Mouse (Mus musculus) stomach, postnatal 0 days (tissue): ENCODE data around the gene Btbd6. TPM values are rescaled to one million over a fixed set of nuclear protein-coding genes. Genes with fewer than 3 reads are reported as not detected.

Experiments
- ATAC-seq: fragments of 200-750 bp; cut with Nextera tagmentation; 2 replicates; pipeline ENCODE4 v1.8.0; 2017; ENCODE audit not compliant: low FRiP score, low TSS enrichment
- DNase-seq: peaks from one replicate; pipeline ENCODE4 v3.0.0-alpha.2; 2016; ENCODE audit warnings: low spot score
- H3K27ac ChIP-seq: fragments of 300-500 bp; sonication (generic); replicated peaks from 2 replicates; pipeline ENCODE4 v1.5.1; 2014; ENCODE audit warnings: mild to moderate bottlenecking, control low read depth
- H3K27me3 ChIP-seq: fragments of 300-500 bp; sonication (generic); 2 replicates; pipeline ENCODE4 v1.6.1; 2014; ENCODE audit warnings: low read length; ENCODE audit not compliant: control insufficient read depth, insufficient read depth
- H3K36me3 ChIP-seq: fragments of 300-500 bp; sonication (generic); 2 replicates; pipeline ENCODE4 v1.6.1; 2014; ENCODE audit warnings: low read length, mixed read lengths; ENCODE audit not compliant: control insufficient read depth, insufficient read depth
- H3K4me1 ChIP-seq: fragments of 300-500 bp; sonication (generic); replicated peaks from 2 replicates; pipeline ENCODE4 v1.6.1; 2014; ENCODE audit warnings: antibody characterized with exemption; ENCODE audit not compliant: control insufficient read depth, insufficient read depth
- H3K4me2 ChIP-seq: fragments of 300-500 bp; sonication (generic); replicated peaks from 2 replicates; pipeline ENCODE4 v1.6.1; 2014; ENCODE audit warnings: low read depth, mild to moderate bottlenecking, control low read depth, moderate library complexity
- H3K4me3 ChIP-seq: fragments of 300-500 bp; sonication (generic); 2 replicates; pipeline ENCODE4 v1.5.1; 2014; ENCODE audit warnings: low read depth, low read length, control low read depth
- H3K9ac ChIP-seq: fragments of 300-500 bp; sonication (generic); 2 replicates; pipeline ENCODE4 v1.6.1; 2014; ENCODE audit warnings: mild to moderate bottlenecking, low read length, control low read depth, mixed read lengths
- H3K9me3 ChIP-seq: fragments of 300-500 bp; sonication (generic); 2 replicates; pipeline ENCODE4 v1.6.1; 2016; ENCODE audit warnings: low read length; ENCODE audit not compliant: control insufficient read depth
- CTCF ChIP-seq: IDR thresholded peaks from 2 replicates; pipeline ENCODE4 v1.5.1; 2016; ENCODE audit warnings: antibody characterized with exemption, low read depth, mild to moderate bottlenecking, moderate library complexity
- EP300 ChIP-seq: optimal IDR thresholded peaks from 2 replicates; pipeline ENCODE3; 2016; ENCODE audit warnings: antibody characterized with exemption
- WGBS: fragments of 180-500 bp; shearing (Covaris S2); extraction: QIAGEN DNeasy Blood & Tissue Kit; methylation state at CpG from one replicate; pipeline ENCODE4 v1.1.7; 2014; 5-methylcytosine and 5-hydroxymethylcytosine counted together
- polyA plus RNA-seq: library from polyadenylated mRNA; unstranded; fragments of >200 nt; fragmentation: Nextera tagmentation; extraction: Ambion mirVana; gene quantifications from 2 replicates; pipeline ENCODE4 v1.2.1, GENCODE M21; 2015

The Btbd6 gene
- polyA plus RNA-seq, 1 experiment from 2014 or later, result 17.1 TPM

DNA sequence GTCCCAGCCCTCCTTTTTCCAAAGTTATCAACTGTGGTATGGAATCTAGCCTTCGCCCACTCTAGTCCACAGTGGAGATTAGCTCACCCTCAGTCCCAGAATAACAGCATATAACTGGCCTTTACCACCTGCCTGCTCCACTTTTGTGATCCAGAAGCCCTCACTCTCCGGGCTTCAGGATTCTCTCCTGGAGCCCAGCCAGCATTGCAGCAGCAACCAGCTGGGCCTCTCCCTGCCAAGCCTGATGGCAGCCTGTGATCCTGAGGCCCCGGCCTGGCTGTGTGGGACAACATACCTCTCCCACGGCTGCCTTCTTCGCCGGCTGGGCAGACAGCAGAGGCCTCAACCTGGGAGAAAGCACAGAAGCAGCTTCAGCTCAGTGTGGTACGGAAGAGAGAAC lies 14.9 kb upstream of the Btbd6 start:
- no peaks in the 10 kb centered on the region for H3K9me3 ChIP-seq
- TF ChIP-seq CTCF, result no peak
- ATAC-seq, result no peak
- DNase-seq, result no peak
- 69% methylated on average over 7 of the region's 7 CpGs for WGBS
- no peaks in the 10 kb centered on the region for H3K4me1 ChIP-seq
- H3K4me2 ChIP-seq, result no peak overlapping the region
- no peak overlapping the region; the same call in 1 of the 2 replicates for H3K27ac ChIP-seq
- H3K4me3 ChIP-seq, result no peak overlapping the region
- H3K36me3 ChIP-seq, result peaks cover 48% of the 10 kb centered on the region
- no peak overlapping the region for H3K9ac ChIP-seq
- H3K27me3 ChIP-seq, result no peaks in the 10 kb centered on the region

DNA sequence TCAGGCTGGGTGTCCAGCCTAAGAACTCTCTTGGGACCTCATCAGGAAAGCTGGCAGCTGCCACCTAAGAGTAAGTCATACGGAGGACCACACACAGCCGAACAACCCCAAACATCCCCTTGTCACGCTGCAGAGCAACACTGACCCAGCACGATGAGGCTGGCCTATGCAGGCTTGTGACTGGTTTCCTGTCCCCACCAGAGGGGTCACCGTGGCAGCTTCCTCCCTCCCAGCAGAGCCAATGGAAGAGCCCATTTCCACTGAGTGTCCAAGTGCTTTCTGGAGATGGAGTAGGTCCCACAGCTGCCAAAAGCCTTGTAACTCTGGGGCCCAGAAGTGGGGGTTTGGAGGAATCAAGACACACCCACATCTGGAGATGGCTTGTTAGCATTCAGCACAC lies 14.4 kb upstream of the Btbd6 start:
- no peak for DNase-seq
- Histone ChIP-seq H3K4me2 (no peak overlapping the region), H3K9ac (no peak overlapping the region), H3K4me1 (no peaks in the 10 kb centered on the region), H3K9me3 (no peaks in the 10 kb centered on the region), H3K27ac (0 out of 2 replicates have a peak overlapping the region, but pooled peaks have one; percentile 8), H3K27me3 (no peaks in the 10 kb centered on the region), H3K4me3 (no peak overlapping the region), H3K36me3 (peaks cover 51% of the 10 kb centered on the region)
- ATAC-seq, result 0 out of 2 replicates have a peak, but pooled peaks have one; percentile 12
- TF ChIP-seq CTCF (no peak), EP300 (no peak)
- 75% methylated on average over 5 of the region's 5 CpGs for WGBS

DNA sequence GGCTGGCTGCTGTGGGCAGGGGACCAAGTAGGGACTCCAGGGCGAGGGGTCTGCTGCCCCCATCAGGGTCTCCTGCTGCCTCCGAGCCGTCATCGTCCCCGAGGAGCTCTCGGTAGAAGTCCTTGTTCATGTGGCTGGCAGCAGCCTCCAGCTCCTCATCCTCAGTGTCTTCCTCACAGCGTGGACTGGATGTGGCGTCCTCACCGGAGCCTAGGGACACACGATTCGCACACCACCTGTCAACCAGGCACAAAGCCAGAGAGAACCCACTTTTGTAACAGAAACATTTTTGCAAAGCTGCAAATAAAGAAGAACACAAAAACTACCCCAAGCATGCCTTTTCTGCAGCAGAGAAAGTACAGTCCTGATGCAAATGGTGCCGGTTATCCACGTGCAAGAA lies 10.5 kb upstream of the Btbd6 start:
- DNase-seq (no peak), ATAC-seq (no peak)
- no peak overlapping the region for H3K27ac ChIP-seq
- no peak overlapping the region for H3K9ac ChIP-seq
- H3K4me1 ChIP-seq, result no peaks in the 10 kb centered on the region
- H3K4me3 ChIP-seq, result no peak overlapping the region
- no peak for TF ChIP-seq CTCF
- TF ChIP-seq EP300, result no peak
- no peaks in the 10 kb centered on the region for H3K27me3 ChIP-seq
- H3K36me3 ChIP-seq, result peaks cover 71% of the 10 kb centered on the region
- WGBS, result 89% methylated on average over 13 of the region's 13 CpGs
- H3K9me3 ChIP-seq, result no peaks in the 10 kb centered on the region
- no peak overlapping the region for H3K4me2 ChIP-seq

DNA sequence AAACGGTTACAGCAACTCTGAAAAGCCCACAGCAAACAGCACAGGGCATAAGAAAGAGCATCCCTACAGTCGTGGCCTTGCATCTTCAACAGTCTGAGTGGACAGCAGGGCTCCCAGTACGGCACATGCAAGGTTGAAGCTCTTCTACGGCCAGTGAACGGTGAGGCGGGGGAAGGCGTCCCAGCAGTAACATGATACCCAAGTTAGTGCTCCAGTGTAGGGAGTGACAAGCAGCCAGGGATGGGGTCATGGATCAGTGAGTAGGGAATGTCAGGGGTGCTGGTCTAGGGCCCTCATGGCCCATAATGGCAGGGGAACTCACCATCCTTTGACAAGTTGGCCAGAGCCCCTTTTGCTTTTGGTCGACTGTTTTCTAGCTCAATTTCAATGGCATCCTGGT lies 7.3 kb upstream of the Btbd6 start:
- no peaks in the 10 kb centered on the region for H3K27me3 ChIP-seq
- TF ChIP-seq CTCF (no peak), EP300 (no peak)
- no peaks in the 10 kb centered on the region for H3K4me1 ChIP-seq
- no peak overlapping the region for H3K27ac ChIP-seq
- H3K36me3 ChIP-seq, result peaks cover 69% of the 10 kb centered on the region
- H3K4me2 ChIP-seq, result no peak overlapping the region
- H3K9me3 ChIP-seq, result no peaks in the 10 kb centered on the region
- no peak overlapping the region for H3K9ac ChIP-seq
- ATAC-seq (no peak), DNase-seq (no peak)
- WGBS, result 75% methylated on average over 8 of the region's 8 CpGs
- no peak overlapping the region for H3K4me3 ChIP-seq

DNA sequence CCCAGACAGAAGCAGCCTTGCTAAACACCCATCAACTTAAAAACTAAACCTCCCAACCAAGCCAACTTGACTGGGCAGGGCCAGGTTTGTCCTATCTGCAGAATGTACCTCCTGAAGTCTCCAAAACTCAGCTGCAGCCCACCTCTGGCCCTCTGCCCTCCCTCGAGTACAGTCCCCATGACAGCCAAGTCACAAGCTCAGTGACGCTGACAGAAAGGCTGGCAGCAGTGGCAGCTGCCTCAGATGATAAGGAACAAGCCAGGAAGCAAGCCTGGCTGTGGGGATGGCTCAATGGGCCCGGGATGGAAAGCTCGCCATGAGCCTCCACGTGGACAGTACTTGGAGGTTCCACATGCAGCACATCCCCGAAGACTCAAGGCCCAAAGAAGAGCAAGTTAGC lies 6.7 kb upstream of the Btbd6 start:
- 88% methylated on average over 6 of the region's 6 CpGs for WGBS
- H3K9me3 ChIP-seq, result no peaks in the 10 kb centered on the region
- ATAC-seq (no peak), DNase-seq (no peak)
- no peak overlapping the region for H3K27ac ChIP-seq
- no peak overlapping the region for H3K4me2 ChIP-seq
- no peaks in the 10 kb centered on the region for H3K27me3 ChIP-seq
- no peaks in the 10 kb centered on the region for H3K4me1 ChIP-seq
- peaks cover 64% of the 10 kb centered on the region for H3K36me3 ChIP-seq
- TF ChIP-seq CTCF, result no peak
- no peak for TF ChIP-seq EP300
- H3K4me3 ChIP-seq, result no peak overlapping the region
- H3K9ac ChIP-seq, result no peak overlapping the region

DNA sequence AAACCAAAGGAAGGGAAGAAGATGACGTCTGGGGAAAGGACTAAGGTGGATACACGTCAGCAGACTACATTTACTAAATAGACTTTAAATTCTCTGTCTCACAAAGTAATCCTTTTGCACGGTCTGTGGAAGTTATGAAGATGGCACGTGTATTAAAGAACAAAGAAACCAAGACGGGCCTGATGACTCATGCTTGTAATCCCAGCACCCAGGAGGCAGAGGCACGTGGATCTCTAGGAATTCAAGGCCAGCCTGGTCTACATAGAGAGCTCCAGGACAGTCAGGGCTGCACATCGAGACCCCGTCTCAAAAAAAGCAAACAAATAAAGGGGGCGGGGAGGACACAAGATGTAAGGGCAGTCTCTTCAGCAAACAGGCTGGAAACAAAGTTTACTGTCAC lies 1.5 kb upstream of the Btbd6 start:
- no peak overlapping the region for H3K27ac ChIP-seq
- no peak for TF ChIP-seq EP300
- no peak for TF ChIP-seq CTCF
- DNase-seq, result no peak
- no peak overlapping the region for H3K4me3 ChIP-seq
- 75% methylated on average over 9 of the region's 9 CpGs for WGBS
- peaks cover 5% of the 10 kb centered on the region for H3K4me1 ChIP-seq
- H3K9ac ChIP-seq, result no peak overlapping the region
- no peaks in the 10 kb centered on the region for H3K27me3 ChIP-seq
- H3K9me3 ChIP-seq, result no peaks in the 10 kb centered on the region
- ATAC-seq, result no peak
- H3K36me3 ChIP-seq, result peaks cover 43% of the 10 kb centered on the region
- H3K4me2 ChIP-seq, result no peak overlapping the region

DNA sequence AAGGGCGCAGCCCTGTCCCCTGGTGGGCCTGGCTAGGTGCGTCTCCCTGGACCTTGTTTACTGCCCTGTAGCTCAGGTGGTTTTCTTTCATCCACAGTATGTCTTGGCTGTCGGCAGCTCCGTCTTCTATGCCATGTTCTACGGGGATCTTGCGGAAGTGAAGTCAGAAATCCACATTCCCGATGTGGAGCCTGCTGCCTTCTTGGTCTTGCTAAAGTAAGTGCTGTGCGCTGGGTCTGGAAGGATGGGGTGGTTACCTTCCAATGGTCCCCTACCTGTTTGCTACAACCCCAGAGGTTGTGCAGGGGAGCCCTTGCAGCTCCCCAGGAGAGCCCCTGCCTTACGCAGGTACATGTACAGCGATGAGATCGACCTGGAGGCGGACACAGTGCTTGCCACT lies 874 bp downstream of the Btbd6 start:
- peaks cover 46% of the 10 kb centered on the region for H3K36me3 ChIP-seq
- DNase-seq (no peak), ATAC-seq (no peak)
- peak overlapping the region; percentile 87 for H3K9ac ChIP-seq
- WGBS, result 43% methylated on average over 12 of the region's 12 CpGs
- H3K4me1 ChIP-seq, result peaks cover 5% of the 10 kb centered on the region
- H3K27ac ChIP-seq, result peak overlapping the region; percentile 95
- no peaks in the 10 kb centered on the region for H3K9me3 ChIP-seq
- peak overlapping the region; percentile 77 for H3K4me3 ChIP-seq
- TF ChIP-seq CTCF (no peak), EP300 (no peak)
- peak overlapping the region; percentile 85 for H3K4me2 ChIP-seq
- H3K27me3 ChIP-seq, result no peaks in the 10 kb centered on the region
